Mouse (Mus musculus) testis, postnatal 10 days (tissue): ENCODE measurements at regions not wholly inside any gene's neighbourhood (a gene's known extent, or its start where the extent isn't known, plus 50 kb on each side); places are given as distances from the start of the nearest gene placed in this dataset.

Experiments used
- DNase-seq: peaks from one replicate; pipeline ENCODE4 v3.0.0; 2021; ENCODE audit warnings: low spot score

DNA sequence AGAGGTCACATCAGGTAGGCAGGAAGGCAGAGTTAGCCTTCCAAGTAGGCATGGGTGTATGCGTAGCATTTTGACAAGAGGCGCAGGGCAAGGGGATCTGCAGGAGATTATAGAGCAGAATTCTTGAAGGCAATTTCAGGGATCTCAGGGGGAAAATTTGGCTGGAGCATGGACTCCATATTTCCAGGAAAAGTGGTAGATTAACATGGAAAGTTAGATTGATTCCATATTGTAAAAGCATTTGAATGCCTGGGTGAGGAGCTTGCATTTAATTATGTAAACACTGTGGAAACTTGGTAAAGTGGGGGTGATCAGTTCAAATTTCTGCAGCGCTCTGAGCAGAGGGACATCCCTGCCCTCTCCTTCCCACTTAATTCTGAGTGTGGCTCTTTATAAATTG is 146.7 kb downstream of the Pax3 start:
- DNase-seq: no peak

DNA sequence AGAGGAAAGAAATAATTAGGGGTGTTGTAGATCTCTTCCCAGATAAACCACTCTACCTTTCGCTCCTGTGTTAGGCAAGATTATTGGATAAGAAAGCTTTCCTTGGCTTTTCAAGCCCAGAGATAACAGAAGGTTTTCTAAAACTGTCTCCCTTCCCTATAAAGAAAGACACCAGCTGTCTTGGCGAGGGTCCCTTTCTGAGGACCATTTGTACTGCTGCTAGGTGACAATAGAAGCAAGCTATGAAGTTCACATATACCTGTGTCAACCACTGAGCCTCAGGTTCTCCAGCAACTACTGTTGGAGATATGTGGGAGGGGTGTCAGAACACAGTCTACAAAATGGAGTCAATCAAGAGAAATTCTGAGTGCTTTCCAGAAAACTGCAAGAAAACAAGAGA is 164.6 kb downstream of the Pax3 start:
- no peak for DNase-seq

DNA sequence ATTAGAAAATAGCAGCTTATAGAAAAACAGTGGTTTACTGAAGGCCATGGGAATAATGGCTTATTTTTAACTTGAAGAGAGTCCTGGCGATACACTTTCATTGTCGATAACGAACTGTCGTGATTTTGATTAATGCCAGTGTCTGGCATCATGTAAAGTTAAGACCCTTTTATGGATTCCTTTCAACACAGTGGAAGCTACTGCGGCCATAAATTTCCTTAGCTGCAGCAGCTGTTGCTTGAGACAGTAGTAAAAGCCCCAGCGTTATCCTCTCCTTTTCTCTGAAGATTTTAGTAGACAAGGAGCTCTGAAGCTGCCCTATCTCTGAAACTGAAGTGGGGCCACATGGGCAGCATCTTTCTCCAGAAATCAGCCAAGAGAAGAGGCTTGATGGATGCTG is 175.2 kb downstream of the Pax3 start:
- no peak for DNase-seq

DNA sequence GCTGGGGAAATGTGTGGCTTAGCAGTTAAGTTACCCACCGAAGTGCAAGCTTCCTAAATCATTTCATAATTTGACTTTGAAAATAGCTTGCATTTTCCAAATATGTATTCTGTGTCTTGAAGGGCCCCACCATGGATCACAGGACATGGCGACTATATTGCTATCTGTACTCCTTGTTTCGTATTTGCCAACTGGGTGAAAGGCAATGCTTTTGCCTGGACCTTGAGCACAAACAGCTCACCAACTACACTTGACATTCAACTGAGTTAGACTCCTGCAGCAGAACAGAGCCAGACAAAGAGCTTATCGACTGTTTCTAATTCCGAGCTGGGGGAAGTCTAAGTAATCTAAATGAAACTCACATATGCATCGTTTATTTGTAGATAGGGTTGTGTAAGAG is 175.9 kb downstream of the Pax3 start:
- DNase-seq: no peak

DNA sequence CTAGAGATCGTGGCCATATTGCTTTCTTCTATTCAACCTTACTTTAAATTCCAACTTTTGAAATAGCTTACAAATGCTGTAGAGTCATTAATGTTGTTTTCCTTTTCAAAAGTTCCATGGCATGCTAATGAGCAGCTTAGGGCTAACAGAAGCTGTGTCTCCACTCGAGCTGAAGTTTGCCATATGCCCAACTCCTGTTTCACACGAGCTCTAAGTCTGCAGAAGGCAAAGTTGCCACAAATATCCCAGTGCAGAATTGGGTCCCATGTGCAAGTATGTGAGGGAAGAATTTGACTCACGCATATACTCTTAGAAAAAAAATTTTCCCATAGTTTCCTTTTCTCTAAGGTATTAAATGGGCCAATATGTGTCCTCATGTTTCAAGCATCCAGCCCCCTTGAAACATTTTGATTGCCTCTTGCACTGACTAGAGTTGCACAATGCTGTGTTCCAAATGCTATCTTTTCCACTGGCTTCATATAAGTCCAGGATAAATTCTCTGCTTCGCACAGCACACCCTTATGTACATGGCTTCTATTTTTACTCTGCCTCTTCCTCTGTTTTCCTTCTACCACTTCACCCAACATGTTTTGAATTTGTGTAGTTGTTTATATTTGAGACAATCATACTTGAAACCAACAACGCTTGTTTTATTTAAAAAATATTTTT is 178.9 kb downstream of the Pax3 start:
- no peak for DNase-seq

DNA sequence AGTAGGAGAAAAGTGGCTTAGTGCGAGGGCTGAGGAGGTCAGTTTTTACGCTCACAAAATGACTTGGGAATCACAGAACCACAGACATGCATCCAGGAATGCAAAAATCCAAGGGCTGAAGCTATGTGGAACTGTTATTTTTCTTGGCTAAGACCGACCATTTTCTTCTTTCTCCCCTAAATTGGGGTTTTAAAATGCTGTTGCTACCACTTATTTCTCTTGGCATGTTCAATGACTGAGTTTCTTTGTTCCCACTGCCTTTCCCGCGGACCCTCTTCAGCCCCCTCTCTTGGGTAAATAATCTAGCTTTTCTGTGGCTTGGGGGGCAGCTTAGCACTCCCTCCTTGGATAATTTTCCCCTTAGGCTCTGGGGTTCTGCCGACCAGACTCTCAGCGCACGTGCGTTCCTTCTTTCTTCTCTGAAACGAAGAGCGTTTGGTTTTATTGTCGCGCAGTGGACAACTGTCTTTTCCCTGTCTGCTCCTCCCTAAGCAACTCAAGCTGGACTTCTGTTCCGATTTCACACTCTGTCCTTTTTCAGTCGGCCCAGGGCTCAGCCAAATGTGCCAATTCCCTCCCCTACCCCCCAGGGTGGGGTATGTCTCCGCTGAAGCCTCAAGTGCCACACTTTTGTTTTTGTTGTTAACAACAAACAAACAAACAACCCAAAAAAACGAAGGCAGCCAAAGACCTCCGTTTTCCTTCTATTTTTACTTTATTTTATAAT is 180.2 kb downstream of the Pax3 start:
- DNase-seq: no peak

DNA sequence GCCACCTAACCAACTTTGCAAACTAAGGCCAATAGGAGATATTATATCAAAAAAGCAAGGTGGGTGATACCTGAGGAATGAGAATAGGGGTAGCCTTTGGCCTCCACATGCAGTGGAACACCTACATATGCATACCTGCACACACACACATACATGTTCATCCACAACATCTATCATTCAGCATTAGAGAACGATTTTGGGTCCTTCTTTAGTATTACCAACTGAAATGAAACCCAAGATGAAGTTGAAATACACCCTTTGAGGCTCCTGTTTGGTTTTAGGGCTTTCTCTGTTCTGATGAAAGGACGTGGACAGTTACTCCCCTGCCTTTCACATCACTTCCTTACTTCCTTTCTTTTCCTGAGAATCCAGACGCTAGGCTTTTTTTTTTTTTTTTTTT is 180.9 kb downstream of the Pax3 start:
- no peak for DNase-seq

DNA sequence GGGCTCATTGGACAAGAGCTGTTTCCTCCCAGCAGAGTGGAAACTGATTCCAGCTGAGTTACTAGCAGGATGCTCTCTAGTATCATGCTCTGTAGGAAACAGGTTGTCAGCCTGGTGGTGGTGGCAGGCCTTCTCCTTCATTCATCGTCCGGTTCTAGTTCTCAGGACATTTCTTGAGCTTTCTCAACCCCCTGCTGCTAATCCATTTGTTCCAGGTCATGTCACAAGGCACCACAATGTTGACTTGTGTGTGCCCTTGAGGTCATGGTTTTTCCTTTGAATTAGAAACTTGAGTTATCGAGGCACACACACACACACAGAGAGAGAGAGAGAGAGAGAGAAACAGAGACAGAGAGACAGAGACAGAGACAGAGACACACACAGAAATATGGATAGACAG is 183.5 kb downstream of the Pax3 start:
- DNase-seq: no peak

DNA sequence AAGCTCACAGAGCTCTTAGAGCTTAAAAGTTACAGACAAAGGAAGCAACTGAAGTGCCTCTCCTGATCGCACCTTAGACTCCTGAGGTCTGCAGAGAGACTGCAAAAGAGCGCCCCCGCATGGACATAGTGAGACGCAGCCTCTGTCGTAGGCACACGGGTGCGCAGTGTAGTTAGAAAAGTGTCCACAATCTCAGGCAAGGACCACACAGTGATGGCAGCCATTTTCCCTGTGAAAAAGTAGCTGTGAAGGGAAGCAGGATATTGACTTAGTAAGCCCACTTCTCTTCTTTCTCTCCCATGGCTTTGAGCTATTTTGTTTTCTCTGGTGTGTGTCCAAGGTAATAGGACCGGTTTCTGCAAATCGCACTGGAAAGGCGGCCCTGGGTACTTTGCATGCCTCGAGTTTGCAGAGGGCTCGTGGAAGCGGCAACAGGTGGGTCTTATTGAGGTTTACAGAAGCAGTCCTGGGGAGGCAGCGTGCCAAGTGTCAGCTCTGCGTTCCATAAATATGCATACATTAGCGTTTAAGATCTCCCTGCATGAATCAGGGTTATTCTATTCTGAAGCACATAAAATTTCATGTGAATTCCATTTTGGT is 188.0 kb downstream of the Pax3 start:
- peak; percentile 64 for DNase-seq

DNA sequence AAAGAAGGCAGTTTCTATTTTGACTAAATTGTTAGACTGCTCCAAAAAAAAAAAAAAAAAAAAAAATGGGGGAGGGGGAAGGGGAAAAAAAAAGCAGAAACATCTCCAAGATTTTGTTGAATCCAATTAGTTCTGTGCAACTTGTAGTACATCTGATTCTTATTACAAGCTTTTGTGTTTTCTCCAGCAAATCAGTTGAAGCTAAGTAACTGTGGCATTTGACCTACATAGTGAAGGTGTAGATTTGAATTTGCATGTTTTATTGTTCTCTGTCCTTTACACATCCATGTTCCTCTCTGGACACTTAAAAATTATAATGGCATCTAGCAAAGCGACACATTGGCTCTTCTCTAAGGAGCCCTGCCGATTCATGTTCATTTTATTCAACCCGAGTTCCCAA is 192.6 kb downstream of the Pax3 start:
- no peak for DNase-seq

DNA sequence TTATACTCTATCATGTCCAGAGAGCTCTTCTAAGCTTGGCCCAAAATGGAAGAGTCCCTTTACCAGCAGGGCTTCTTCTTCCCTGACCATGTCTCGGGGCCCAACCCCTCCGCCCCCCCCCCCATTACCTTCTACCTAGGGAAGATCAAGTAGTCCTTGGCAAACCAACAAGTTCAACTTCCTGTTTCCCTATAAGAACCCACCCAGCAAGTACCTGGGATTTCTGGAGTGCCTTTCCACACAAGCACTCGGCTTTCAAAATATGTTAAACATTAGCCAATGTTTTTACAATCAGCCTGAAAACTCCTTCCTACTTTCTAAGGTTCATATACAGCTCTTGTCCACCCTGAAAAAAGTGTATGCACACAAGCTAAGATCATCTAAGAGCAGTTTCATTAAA is 198.2 kb downstream of the Pax3 start:
- DNase-seq: no peak

DNA sequence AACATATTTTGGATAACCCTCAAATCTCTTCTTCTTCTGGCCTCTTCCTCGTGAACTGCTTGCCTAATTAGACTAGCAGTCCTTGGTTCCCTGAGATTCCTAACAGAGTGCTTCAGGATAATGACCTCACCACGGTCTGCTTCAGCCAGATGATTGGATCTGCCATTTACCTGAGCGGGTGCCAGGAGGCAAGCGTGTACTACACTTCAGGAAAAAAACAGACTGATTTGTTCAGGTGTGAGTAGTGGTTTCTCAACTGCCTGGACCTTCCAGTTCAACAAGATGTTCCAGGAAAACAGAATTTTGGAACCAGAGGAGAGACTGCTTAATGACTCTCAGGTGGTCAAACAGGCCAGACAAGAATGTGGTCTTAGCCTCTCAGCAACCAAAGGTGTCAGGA is 215.4 kb downstream of the Pax3 start:
- DNase-seq: no peak

DNA sequence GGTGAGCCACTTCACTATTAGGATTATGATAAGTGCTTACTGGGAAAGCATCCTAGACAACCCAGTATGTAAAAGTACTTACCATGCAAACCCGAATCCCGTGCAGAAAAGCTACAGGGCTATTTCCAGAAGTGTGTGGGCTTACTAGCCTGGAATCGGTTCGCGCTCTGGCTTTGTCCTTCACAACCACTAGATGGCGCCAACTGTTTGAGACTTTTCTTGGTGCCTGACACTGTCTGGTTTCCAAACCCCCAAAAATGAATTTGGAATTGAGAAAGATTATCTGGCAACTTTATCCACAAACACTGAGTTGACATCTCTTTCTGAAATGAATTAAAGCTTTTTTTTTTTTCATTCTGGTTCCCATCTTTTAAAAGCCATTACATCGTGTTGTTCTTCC is 218.2 kb downstream of the Pax3 start:
- DNase-seq: peak; percentile 65

DNA sequence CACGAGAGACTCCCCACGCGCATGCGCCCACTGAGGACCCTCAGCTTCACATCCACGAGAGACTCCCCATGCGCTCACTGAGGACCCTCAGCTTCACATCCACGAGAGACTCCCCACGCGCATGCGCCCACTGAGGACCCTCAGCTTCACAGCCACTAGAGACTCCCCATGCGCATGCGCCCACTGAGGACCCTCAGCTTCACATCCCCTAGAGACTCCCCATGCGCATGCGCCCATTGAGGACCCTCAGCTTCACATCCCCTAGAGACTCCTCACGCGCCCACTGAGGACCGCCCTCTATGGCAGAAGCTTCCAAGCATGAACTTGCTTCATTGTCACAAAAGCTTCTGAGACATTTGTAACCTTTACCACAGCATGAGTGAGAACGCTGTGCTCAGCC is 221.0 kb downstream of the Pax3 start:
- DNase-seq: no peak

DNA sequence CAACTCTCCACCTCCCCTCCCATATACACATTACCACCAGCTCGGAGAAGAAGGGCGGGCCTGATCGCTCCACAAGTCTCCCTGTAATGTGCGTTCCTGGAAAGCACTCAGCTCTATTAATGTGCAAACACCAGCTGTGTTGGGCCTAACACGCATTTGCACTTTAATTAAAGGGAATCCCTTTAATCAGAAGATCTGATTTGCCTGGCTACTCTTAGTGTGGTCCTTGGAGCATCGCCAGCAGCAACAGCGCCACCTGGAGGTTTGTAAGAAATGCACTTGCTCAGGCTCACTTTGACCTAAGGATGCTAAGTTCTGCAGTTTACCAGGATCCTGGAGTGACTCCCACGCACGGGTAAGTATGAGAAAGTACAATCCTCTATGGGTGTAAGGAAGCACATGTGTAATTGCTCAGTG is 224.6 kb downstream of the Pax3 start:
- DNase-seq: peak; percentile 71

DNA sequence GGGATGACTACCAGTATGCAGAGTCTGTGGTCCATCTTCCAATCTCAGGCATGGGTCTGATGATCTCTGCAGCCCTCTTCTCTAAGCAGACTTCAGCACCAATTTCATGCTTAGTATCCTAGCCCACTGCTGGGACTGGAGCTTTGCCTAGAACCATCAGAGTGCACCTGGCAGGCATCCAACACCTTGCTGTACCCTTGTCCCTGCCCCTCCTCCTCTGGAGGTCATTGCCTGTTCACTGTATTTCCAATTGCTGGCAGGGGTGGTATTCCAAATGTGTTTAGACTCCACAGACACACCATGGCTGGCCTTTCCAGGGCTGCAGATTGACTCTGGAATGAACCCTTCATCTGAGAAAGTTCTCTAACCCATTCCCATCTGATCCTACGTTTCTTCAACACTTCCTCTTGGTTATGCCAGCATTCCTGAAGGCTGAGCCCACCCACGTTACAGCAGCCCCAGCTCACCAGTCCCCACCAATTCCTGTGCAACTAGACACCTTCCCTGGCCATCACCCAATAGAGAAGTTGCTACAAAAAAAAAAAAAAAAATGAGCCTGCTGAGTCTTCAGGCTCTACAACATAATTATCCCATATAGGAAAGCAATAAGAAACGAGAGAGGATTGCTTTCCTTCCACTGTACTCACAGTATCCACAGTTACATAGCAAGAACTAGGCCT is 232.1 kb downstream of the Pax3 start:
- DNase-seq: no peak

DNA sequence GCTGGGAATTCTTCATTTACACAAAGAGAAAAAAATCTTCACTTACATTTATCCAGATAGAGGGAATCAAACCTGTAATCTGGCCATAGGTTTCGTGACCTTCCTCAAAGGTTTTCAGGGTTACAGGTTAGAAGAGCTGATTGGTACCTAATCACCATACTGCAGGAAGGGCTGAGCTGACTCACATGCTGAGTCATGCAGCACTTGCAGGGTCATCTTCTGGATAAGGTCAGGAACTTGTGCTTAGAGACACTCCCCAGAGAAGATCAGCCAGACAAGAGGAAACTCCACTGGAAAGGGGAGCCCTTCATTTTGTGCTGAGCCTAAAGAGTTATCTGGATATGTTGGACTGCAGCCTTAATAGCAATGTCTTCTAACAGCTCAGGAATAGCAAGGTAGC is 237.6 kb downstream of the Pax3 start:
- DNase-seq: no peak

DNA sequence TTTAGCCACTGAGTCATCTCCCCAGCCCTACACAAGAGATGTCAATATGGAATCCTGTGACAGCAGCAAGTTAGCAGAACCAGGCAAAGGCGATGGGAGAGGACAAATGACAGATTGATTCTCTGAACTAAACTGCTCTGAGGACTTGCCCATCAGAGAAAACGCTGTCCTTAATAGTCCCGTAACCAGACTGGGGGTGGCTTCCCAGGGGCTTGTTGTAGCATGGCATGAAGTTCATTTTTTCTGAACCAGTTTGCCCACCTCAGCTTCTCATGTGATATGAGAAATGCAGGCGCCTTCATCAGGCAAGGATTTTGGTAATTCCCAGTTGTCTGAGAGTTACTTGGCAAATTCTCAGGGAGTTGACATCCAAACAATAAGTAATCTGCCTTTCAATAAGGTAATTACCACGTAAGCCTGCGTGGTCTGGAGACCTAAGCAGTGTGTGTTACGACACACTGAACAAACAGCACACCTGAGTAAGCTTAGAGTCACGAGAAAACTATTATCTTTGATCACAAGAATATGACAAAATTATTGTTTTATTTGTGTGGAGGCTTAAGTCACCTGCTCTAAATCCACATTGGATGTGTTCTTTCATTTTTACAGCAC is 239.7 kb downstream of the Pax3 start:
- DNase-seq: no peak

DNA sequence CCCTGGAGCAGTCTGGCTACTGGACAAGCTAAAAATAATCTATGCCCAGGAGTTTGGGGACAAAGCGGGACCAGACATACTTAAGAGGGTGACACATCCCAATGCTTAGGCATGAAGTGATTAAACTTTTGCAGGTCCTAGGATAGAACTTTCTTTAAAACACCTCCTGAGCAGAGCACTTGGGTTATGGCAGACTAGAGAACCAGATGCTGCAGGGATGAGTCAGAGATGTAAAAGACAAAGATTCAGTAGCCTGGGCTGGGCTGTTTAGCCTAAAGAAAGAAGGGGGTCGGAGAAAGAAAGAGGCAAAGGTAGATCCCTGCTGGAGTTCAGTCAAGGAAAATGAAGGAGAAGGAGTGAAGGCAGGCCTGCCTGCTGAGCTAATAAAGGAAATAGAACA is 249.0 kb downstream of the Pax3 start:
- no peak for DNase-seq

DNA sequence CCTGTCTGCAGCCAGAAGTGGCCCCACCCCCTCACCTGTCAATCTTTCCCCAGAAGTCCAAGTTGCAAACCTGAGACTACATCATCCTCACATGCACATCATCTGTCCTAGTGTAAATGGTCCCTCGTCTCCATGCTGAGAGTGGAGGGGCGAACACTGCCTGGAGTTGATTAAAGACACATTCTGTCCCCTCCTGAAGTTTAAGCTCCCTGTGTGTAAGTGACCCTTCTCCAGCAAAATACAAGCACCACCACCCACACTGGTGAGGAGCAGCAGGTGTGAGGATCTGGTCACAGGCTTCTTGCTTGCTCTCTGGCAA is 252.6 kb downstream of the Pax3 start:
- no peak for DNase-seq

DNA sequence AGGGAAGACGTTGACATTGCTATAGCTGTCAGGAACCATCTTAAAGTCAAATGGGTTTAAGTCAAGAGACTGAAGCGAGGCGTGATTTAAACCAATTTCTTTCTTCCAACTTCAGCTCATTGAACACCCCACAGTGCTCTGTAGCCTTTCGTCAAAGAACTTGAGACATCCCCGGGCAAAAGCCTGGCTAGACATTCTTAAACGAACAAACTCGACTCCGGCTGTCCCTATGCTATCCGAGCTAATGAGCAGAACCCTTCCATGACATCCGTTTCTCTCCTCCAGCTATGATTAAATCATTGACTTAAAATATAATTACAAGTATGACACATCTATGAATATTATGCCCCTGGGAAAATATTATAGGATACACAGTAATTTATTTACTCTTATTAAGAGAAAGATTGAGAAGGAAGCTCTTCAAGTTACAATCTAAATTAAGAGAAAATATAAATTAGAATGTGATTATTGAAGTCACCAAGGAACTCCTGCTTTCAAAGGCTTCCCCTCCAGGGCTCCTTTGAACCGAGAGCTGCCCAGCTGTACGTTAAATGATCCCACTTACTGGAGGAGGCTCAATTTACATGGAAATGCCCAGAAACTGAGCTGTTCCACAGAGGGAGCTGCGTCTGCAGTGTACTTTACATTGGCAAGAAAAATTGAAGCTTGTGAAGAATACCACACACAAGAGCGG is 253.2 kb downstream of the Pax3 start:
- DNase-seq: no peak

DNA sequence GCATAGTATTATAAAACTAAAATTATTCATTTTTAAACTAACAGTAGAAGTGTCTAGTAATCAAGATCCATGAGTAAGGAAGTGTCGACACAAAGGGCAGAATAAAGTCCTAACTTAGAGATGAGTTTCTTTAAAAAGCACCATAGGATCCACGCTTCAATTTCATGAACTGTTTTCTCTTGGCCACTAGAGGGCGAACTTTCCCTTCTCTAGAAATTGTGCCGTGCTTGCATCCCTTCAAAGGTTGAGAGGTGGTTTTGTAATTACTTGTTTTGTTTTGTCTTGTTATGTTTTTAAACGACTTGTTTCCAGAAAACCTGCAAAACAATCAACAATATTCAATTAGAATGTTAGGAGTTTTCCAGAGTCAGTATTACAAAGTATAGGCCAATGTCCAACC is 253.8 kb downstream of the Pax3 start:
- DNase-seq: no peak
